Mouse (Mus musculus) erythroblast, embryonic 14.5 days (primary cell): Measurements from ENCODE around the gene Rfx3.

Experiments
- GATA1 ChIP-seq: IDR thresholded peaks from 2 replicates; pipeline ENCODE4 v1.6.1; 2012; ENCODE audit warnings: low read length, inconsistent platforms, mixed read lengths
- TAL1 ChIP-seq: IDR thresholded peaks from 3 replicates; pipeline ENCODE4 v1.6.1; 2012; ENCODE audit warnings: low read length, inconsistent platforms, mixed read lengths

DNA sequence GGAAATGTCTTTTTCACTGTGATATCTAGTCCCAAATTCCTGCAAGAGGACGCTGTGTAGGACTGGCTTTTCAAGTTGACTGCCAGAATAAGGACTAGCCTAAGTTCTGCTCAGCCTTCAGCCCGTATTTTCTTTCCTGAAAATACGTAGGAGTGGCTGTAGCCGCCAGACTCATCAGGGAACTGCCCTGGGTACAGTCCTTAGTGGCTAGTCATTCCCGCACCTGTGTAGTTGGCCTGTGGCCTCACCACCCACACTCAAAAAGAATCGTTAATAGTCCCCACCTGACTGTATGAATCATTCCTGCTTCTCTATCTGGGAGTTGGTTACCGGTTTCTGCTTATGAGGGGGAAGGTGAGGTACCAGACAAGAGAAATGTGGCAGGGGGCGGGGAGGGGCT lies 272.1 kb downstream of the Rfx3 start:
- TF ChIP-seq GATA1 (no peak), TAL1 (no peak)
